Mouse (Mus musculus) spleen, postnatal 36 days (tissue): Measurements from ENCODE around the gene Rhot2.

Experiments
- DNase-seq, 2 experiments: peaks; one replicate each; pipeline ENCODE4 v3.0.0; 2022; ENCODE audit warnings: low spot score in 2 of 2, mixed read lengths in 1 of 2

Gene Rhot2

GRCm38 (mm10) chr17:25844396-25844901 is at the start of gene Rhot2:
Gene Rhot2, minus strand, starts transcription at chr17:25844851.
- DNase-seq: peak; percentile 97

GRCm38 (mm10) chr17:25893975-25894617 is 49.4 kb upstream of the Rhot2 start:
- DNase-seq: peak; percentile 70 to 71

GRCm38 (mm10) chr17:25888837-25889236 is 44.2 kb upstream of the Rhot2 start:
- DNase-seq: no peak

- DNase-seq: no peak
Measured at GRCm38 (mm10) chr17:25887467-25887866, 42.8 kb upstream of the Rhot2 start.

- no peak for DNase-seq
Measured at GRCm38 (mm10) chr17:25886806-25887205, 42.2 kb upstream of the Rhot2 start.

GRCm38 (mm10) chr17:25885636-25886035 is 41.0 kb upstream of the Rhot2 start:
- no peak for DNase-seq

GRCm38 (mm10) chr17:25883824-25884223 is 39.2 kb upstream of the Rhot2 start:
- no peak for DNase-seq

GRCm38 (mm10) chr17:25883268-25883667 is 38.6 kb upstream of the Rhot2 start:
- no peak for DNase-seq

GRCm38 (mm10) chr17:25882306-25882705 is 37.7 kb upstream of the Rhot2 start:
- DNase-seq: no peak

GRCm38 (mm10) chr17:25881691-25882090 is 37.0 kb upstream of the Rhot2 start:
- no peak for DNase-seq

GRCm38 (mm10) chr17:25880913-25881641 is 36.4 kb upstream of the Rhot2 start:
- DNase-seq: no peak

GRCm38 (mm10) chr17:25880196-25880910 is 35.7 kb upstream of the Rhot2 start, which contains the start of gene Wfikkn1:
Gene Wfikkn1, minus strand, starts transcription at chr17:25880858.
- DNase-seq: no peak

- DNase-seq: no peak
Measured at GRCm38 (mm10) chr17:25879750-25880149, 35.1 kb upstream of the Rhot2 start.

- no peak for DNase-seq
Measured at GRCm38 (mm10) chr17:25879261-25879660, 34.6 kb upstream of the Rhot2 start.

- DNase-seq: no peak
Measured at GRCm38 (mm10) chr17:25878611-25879180, 34.0 kb upstream of the Rhot2 start.

- no peak for DNase-seq
Measured at GRCm38 (mm10) chr17:25877741-25878610, 33.3 kb upstream of the Rhot2 start.

GRCm38 (mm10) chr17:25877025-25877424 is 32.4 kb upstream of the Rhot2 start:
- no peak for DNase-seq

GRCm38 (mm10) chr17:25876347-25876915 is 31.8 kb upstream of the Rhot2 start:
- DNase-seq: no peak

- DNase-seq: peak; percentile 89
Measured at GRCm38 (mm10) chr17:25875171-25876136, 30.8 kb upstream of the Rhot2 start.
